Mouse (Mus musculus) hindbrain, embryonic 16.5 days (tissue): ENCODE measurements around the gene Tmem106a. TPM values are rescaled to one million over a fixed set of nuclear protein-coding genes. Genes with fewer than 3 reads are reported as not detected.
A peak's percentile ranks its signal among the peaks of the same experiment; 100 is the strongest.
"Not testable (repeated sequence)": the region's sequence is repeated elsewhere in the genome, so short reads cannot be mapped to it uniquely, and the experiment has no call there.

Experiments used
- ATAC-seq: fragments of 200-750 bp; cut with Nextera tagmentation; 2 replicates; pipeline ENCODE4 v1.8.0; 2017; ENCODE audit warnings: moderate TSS enrichment, moderate library complexity
- H3K27ac ChIP-seq: fragments of 300-500 bp; sonication (generic); 2 replicates; pipeline ENCODE4 v1.5.1; 2014; ENCODE audit warnings: low read depth, mild to moderate bottlenecking, control low read depth, low read length, moderate library complexity
- H3K27me3 ChIP-seq: fragments of 300-500 bp; sonication (generic); replicated peaks from 2 replicates; pipeline ENCODE4 v1.6.1; 2014; ENCODE audit warnings: low read length; ENCODE audit not compliant: control insufficient read depth, insufficient read depth
- H3K36me3 ChIP-seq: fragments of 300-500 bp; sonication (generic); 2 replicates; pipeline ENCODE4 v1.6.1; 2014; ENCODE audit warnings: mild to moderate bottlenecking, low read length, moderate library complexity, mixed read lengths; ENCODE audit not compliant: control insufficient read depth, insufficient read depth
- H3K4me1 ChIP-seq: fragments of 300-500 bp; sonication (generic); 2 replicates; pipeline ENCODE4 v1.6.1; 2014; ENCODE audit warnings: low read depth, low read length; ENCODE audit not compliant: control insufficient read depth, insufficient read depth
- H3K4me2 ChIP-seq: fragments of 300-500 bp; sonication (generic); 2 replicates; pipeline ENCODE4 v1.6.1; 2014; ENCODE audit warnings: mild to moderate bottlenecking, low read length, control low read depth, moderate library complexity
- H3K4me3 ChIP-seq: fragments of 300-500 bp; sonication (generic); 2 replicates; pipeline ENCODE4 v1.5.1; 2014; ENCODE audit warnings: mild to moderate bottlenecking, low read length, control low read depth, moderate library complexity
- H3K9ac ChIP-seq: fragments of 300-500 bp; sonication (generic); 2 replicates; pipeline ENCODE4 v1.6.1; 2014; ENCODE audit warnings: low read depth, mild to moderate bottlenecking, control low read depth, low read length, moderate library complexity
- H3K9me3 ChIP-seq: fragments of 300-500 bp; sonication (generic); 2 replicates; pipeline ENCODE4 v1.6.1; 2014; ENCODE audit warnings: mild to moderate bottlenecking, low read length, moderate library complexity; ENCODE audit not compliant: control insufficient read depth
- WGBS: fragments of 180-500 bp; shearing (Covaris S2); extraction: QIAGEN DNeasy Blood & Tissue Kit; methylation state at CpG from one replicate; pipeline ENCODE4 v1.1.7; 2014; 5-methylcytosine and 5-hydroxymethylcytosine counted together
- polyA plus RNA-seq: library from polyadenylated mRNA; unstranded; fragments of >200 nt; fragmentation: Nextera tagmentation; extraction: Ambion mirVana; gene quantifications from 2 replicates; pipeline ENCODE4 v1.2.1, GENCODE M21; 2015

The Tmem106a gene
- polyA plus RNA-seq, 1 experiment from 2014 or later, result 4.9 TPM

DNA sequence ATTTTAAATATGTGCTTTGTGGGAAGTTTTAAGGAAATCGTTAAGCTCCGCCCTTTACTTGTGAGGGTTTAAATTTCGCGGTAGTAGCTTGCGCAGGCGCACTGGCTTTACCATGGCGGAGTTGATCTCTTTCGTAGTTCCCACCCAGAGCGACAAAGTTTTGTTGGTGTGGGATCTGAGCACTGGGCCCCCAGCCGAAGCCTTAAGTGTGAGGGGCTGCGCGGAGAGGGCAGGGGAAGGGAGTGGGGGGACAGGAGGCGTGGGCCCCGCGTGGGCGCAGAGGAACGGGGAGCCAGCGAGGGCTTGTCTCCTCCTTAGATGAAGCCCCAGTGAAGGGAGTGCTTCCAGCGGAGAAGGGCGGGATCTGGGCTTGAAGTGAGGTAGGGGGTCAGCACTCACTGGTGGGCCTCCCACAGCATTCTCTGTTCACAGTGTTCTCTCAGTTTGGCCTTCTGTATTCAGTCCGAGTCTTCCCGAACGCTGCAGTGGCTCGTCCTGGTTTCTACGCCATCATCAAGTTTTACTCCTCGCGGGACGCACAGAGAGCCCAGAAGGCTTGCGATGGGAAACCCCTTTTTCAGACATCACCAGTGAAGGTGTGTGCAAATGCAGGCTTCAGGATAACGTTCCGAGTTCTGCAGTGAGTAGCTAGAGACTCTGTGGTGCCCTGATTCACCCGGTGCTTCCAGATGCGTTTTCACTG, 46.0 kb downstream of the Tmem106a start:
- peak overlapping the region; percentile 97 for H3K4me2 ChIP-seq
- peak overlapping the region; percentile 92 for H3K27ac ChIP-seq
- peak overlapping the region; percentile 75 for H3K9ac ChIP-seq
- under 1% methylated on average over 33 of the region's 33 CpGs for WGBS
- no peaks in the 10 kb centered on the region for H3K27me3 ChIP-seq
- peak overlapping the region; percentile 67 for H3K4me3 ChIP-seq
- peaks cover 3% of the 10 kb centered on the region; the same call in 1 of the 2 replicates for H3K4me1 ChIP-seq
- no peaks in the 10 kb centered on the region for H3K36me3 ChIP-seq
- peak; percentile 41 for ATAC-seq
- no peaks in the 10 kb centered on the region for H3K9me3 ChIP-seq

- H3K36me3 ChIP-seq, H3K4me1 ChIP-seq, H3K9ac ChIP-seq, H3K9me3 ChIP-seq, H3K4me3 ChIP-seq, H3K27ac ChIP-seq, ATAC-seq, H3K27me3 ChIP-seq: not testable (repeated sequence)
- 67% methylated on average over 4 of the region's 5 CpGs for WGBS
- H3K4me2 ChIP-seq, result peak overlapping the region; percentile 97
Observed at GRCm38 (mm10) chr11:101628733-101629417, 46.8 kb downstream of the Tmem106a start.

DNA sequence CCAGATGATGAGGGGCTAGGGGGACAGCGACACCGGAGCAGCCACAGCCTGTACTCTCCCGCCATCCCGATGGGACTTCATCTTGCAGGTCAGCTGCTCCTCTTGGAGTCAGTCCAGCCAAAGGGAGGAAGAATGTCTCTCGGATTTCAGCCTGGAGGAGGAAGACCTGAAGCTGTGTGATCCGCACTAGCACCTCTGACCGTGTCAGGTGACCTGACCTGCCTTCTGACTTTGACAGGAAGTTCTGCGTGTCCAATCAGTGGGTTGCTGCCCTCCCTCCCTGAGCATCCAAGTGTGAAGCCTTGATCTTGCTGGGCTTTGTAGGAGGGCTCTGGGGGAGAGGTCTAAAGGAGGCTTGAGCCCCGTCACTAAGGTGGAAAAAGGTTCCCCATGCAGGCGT, 53.6 kb downstream of the Tmem106a start:
- no peak overlapping the region for H3K4me3 ChIP-seq
- H3K4me1 ChIP-seq, result no peaks in the 10 kb centered on the region
- ATAC-seq, result no peak
- H3K36me3 ChIP-seq, result no peaks in the 10 kb centered on the region
- no peaks in the 10 kb centered on the region for H3K9me3 ChIP-seq
- no peak overlapping the region for H3K9ac ChIP-seq
- no peak overlapping the region for H3K4me2 ChIP-seq
- 83% methylated on average over 10 of the region's 10 CpGs for WGBS
- H3K27ac ChIP-seq, result no peak overlapping the region
- no peaks in the 10 kb centered on the region for H3K27me3 ChIP-seq

GRCm38 (mm10) chr11:101639761-101640160, 57.7 kb downstream of the Tmem106a start:
- 93% methylated on average over 4 of the region's 4 CpGs for WGBS
- Histone ChIP-seq H3K27me3 (no peaks in the 10 kb centered on the region), H3K36me3 (no peaks in the 10 kb centered on the region), H3K9me3 (no peaks in the 10 kb centered on the region), H3K4me1 (no peaks in the 10 kb centered on the region), H3K4me2 (no peak overlapping the region), H3K9ac (no peak overlapping the region), H3K27ac (no peak overlapping the region), H3K4me3 (no peak overlapping the region)
- no peak for ATAC-seq

- ATAC-seq, result peak; percentile 80
- WGBS, result 5% methylated on average over 49 of the region's 53 CpGs
- peak overlapping the region; percentile 75 for H3K27ac ChIP-seq
- H3K9me3 ChIP-seq, H3K36me3 ChIP-seq, H3K4me1 ChIP-seq, H3K27me3 ChIP-seq: not testable (repeated sequence)
- H3K4me2 ChIP-seq, result peak overlapping the region; percentile 45
- peak overlapping the region; percentile 36 for H3K4me3 ChIP-seq
- H3K9ac ChIP-seq, result peak overlapping the region; percentile 53
Observed at GRCm38 (mm10) chr11:101640857-101641709, 59.0 kb downstream of the Tmem106a start.

Other genes with a start within 250 kb of the Tmem106a start
- not detected in 2 replicates for gene G6pc, start 214.7 kb upstream of the Tmem106a start, polyA plus RNA-seq
- gene Aarsd1, start 164.6 kb upstream of the Tmem106a start, polyA plus RNA-seq, result 93.5 and 98.6 TPM in 2 replicates
- gene Gm27029, start 157.4 kb upstream of the Tmem106a start, polyA plus RNA-seq, result 8.1 and 9.5 TPM in 2 replicates
- 30.7 and 33.6 TPM in 2 replicates for gene Rundc1, start 157.2 kb upstream of the Tmem106a start, polyA plus RNA-seq
- 3.1 and 3.9 TPM in 2 replicates for gene Ptges3l, start 156.9 kb upstream of the Tmem106a start, polyA plus RNA-seq
- 204 and 207 TPM in 2 replicates for gene Rpl27, start 139.9 kb upstream of the Tmem106a start, polyA plus RNA-seq
- gene Ifi35, start 133.8 kb upstream of the Tmem106a start, polyA plus RNA-seq, result 3.9 and 4.8 TPM in 2 replicates
- gene Rnd2, start 117.2 kb upstream of the Tmem106a start, polyA plus RNA-seq, result 83.2 and 90.6 TPM in 2 replicates
- gene Vat1, start 116.0 kb upstream of the Tmem106a start, polyA plus RNA-seq, result 125 and 134 TPM in 2 replicates
- gene Brca1, start 30.3 kb upstream of the Tmem106a start, polyA plus RNA-seq, result 2.0 and 3.0 TPM in 2 replicates
- 80.5 and 93.2 TPM in 2 replicates for gene Nbr1, start 30.1 kb upstream of the Tmem106a start, polyA plus RNA-seq
- not detected in 2 replicates for gene Gm11634, start 17.0 kb downstream of the Tmem106a start, polyA plus RNA-seq
- 17.2 and 21.7 TPM in 2 replicates for gene Rdm1, start 45.0 kb downstream of the Tmem106a start, polyA plus RNA-seq
- 7.6 and 7.7 TPM in 2 replicates for gene Arl4d, start 83.3 kb downstream of the Tmem106a start, polyA plus RNA-seq
- gene Dhx8, start 150.7 kb downstream of the Tmem106a start, polyA plus RNA-seq, result 25.6 and 28.5 TPM in 2 replicates
- gene Etv4, start 203.1 kb downstream of the Tmem106a start, polyA plus RNA-seq, result 21.7 and 21.8 TPM in 2 replicates